Mouse (Mus musculus): ENCODE results near the gene Rbmxl2. TPM values are rescaled to one million over a fixed set of nuclear protein-coding genes. Genes with fewer than 3 reads are reported as not detected.

Gene Rbmxl2
- not detected in 2 replicates for polyA plus RNA-seq (2015; fragmentation: Nextera tagmentation; extraction: Ambion mirVana)

- no peak for DNase-seq (ENCODE audit: low spot score)
- Histone ChIP-seq H3K27ac (replicated peaks) (no peak within 1 kb of the TSS), H3K4me2 (replicated peaks; ENCODE audit: low read depth) (no peak within 1 kb of the TSS), H3K27me3 (ENCODE audit: control insufficient read depth, insufficient read depth, low read length) (peaks cover 5% of the 10 kb centered on the region; the same call in 1 of the 2 replicates), H3K36me3 (ENCODE audit: control insufficient read depth, insufficient read depth, low read length) (no peaks in the 10 kb centered on the region), H3K9me3 (ENCODE audit: control insufficient read depth, low read length) (peaks cover 4% of the 10 kb centered on the region; the same call in 1 of the 2 replicates), H3K4me1 (replicated peaks; ENCODE audit: control insufficient read depth, insufficient read depth) (no peaks in the 10 kb centered on the region), H3K9ac (ENCODE audit: low read length) (no peak within 1 kb of the TSS), H3K4me3 (ENCODE audit: low read depth, low read length) (peak within 1 kb of the TSS; percentile 10; the same call in 1 of the 2 replicates)
- ATAC-seq (ENCODE audit: low FRiP score, low TSS enrichment) = no peak
- 38% methylated on average over 69 of the region's 70 CpGs for WGBS
- TF ChIP-seq CTCF (IDR thresholded peaks at IDR 0.05; ENCODE audit: low read depth) (peak; percentile 30; the same call in 1 of the 2 replicates), EP300 (optimal IDR thresholded peaks at IDR 0.05) (no peak)
Observed at GRCm38 (mm10) chr7:107209204-107209860, at the start of gene Rbmxl2. Gene Rbmxl2, plus strand, starts transcription at chr7:107209445.

DNA sequence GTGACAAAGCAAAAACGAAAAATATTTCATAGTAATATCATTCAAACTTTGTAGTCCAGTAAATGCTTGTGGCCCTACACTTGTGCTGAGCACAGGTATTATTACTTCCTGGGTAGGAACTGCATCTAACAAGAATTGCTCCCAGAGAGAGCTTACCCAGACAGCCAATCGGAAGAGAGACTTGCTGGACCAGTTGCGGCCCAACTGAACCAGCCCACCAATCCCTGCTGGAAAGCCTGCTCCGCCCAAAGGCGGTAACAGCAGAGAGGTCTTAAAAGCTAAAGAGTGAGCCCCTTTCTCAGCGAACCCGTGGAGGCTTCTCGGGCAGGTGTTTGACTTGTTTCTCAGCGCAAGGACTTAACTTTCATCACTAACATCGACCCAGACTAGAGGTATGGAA lies 42.6 kb upstream of the Rbmxl2 start, which contains the start of gene Nlrp14:
Nlrp14 (plus strand) TSS at position 301 of the 400 bp plus-strand sequence.
- Histone ChIP-seq H3K9me3 (ENCODE audit: control insufficient read depth, low read length) (no peaks in the 10 kb centered on the region), H3K4me1 (replicated peaks; ENCODE audit: control insufficient read depth, insufficient read depth) (no peaks in the 10 kb centered on the region), H3K27ac (replicated peaks) (no peak within 1 kb of the TSS), H3K36me3 (ENCODE audit: control insufficient read depth, insufficient read depth, low read length) (no peaks in the 10 kb centered on the region), H3K4me2 (replicated peaks; ENCODE audit: low read depth) (no peak within 1 kb of the TSS), H3K27me3 (ENCODE audit: control insufficient read depth, insufficient read depth, low read length) (no peaks in the 10 kb centered on the region), H3K9ac (ENCODE audit: low read length) (no peak within 1 kb of the TSS), H3K4me3 (ENCODE audit: low read depth, low read length) (no peak within 1 kb of the TSS)
- DNase-seq (ENCODE audit: low spot score) (no peak), ATAC-seq (ENCODE audit: low FRiP score, low TSS enrichment) (no peak)
- TF ChIP-seq CTCF (IDR thresholded peaks at IDR 0.05; ENCODE audit: low read depth) = no peak
- no peak for TF ChIP-seq EP300 (optimal IDR thresholded peaks at IDR 0.05)
- WGBS = 80% methylated on average over 10 of the region's 10 CpGs

GRCm38 (mm10) chr7:107180406-107180805 lies 28.8 kb upstream of the Rbmxl2 start:
- Histone ChIP-seq H3K27me3 (ENCODE audit: control insufficient read depth, insufficient read depth, low read length) (no peaks in the 10 kb centered on the region), H3K9ac (ENCODE audit: low read length) (no peak overlapping the region), H3K9me3 (ENCODE audit: control insufficient read depth, low read length) (no peaks in the 10 kb centered on the region), H3K4me1 (replicated peaks; ENCODE audit: control insufficient read depth, insufficient read depth) (no peaks in the 10 kb centered on the region), H3K36me3 (ENCODE audit: control insufficient read depth, insufficient read depth, low read length) (no peaks in the 10 kb centered on the region), H3K4me3 (ENCODE audit: low read depth, low read length) (no peak overlapping the region), H3K4me2 (replicated peaks; ENCODE audit: low read depth) (no peak overlapping the region), H3K27ac (replicated peaks) (no peak overlapping the region)
- no peak for TF ChIP-seq EP300 (optimal IDR thresholded peaks at IDR 0.05)
- no peak for TF ChIP-seq CTCF (IDR thresholded peaks at IDR 0.05; ENCODE audit: low read depth)
- WGBS = 41% methylated on average over 2 of the region's 2 CpGs
- DNase-seq (ENCODE audit: low spot score) = no peak
- no peak for ATAC-seq (ENCODE audit: low FRiP score, low TSS enrichment)

DNA sequence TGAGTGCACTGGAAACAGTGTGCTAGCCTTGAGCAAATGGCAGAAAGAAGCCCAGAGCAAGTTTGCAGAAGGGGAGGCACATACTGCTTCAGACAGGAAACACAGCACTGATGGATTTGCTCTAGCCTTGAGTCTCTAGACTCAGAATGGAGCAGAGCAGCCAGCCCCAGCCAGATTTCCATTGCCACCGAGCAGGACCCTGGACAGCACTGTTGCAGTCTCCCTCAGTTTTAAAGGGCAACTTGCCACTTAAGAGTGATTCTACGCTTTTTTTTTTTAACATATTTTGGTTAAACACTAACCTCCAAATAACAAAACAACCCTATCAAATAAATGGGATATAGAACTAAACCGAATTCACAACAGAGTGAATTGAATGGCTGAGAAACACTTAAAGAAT lies 7.4 kb upstream of the Rbmxl2 start:
- Histone ChIP-seq H3K36me3 (ENCODE audit: control insufficient read depth, insufficient read depth, low read length) (no peaks in the 10 kb centered on the region), H3K4me1 (replicated peaks; ENCODE audit: control insufficient read depth, insufficient read depth) (no peaks in the 10 kb centered on the region), H3K4me3 (ENCODE audit: low read depth, low read length) (no peak overlapping the region), H3K9me3 (ENCODE audit: control insufficient read depth, low read length) (no peaks in the 10 kb centered on the region), H3K27ac (replicated peaks) (no peak overlapping the region), H3K4me2 (replicated peaks; ENCODE audit: low read depth) (no peak overlapping the region), H3K9ac (ENCODE audit: low read length) (no peak overlapping the region), H3K27me3 (ENCODE audit: control insufficient read depth, insufficient read depth, low read length) (no peaks in the 10 kb centered on the region)
- no peak for ATAC-seq (ENCODE audit: low FRiP score, low TSS enrichment)
- DNase-seq (ENCODE audit: low spot score) = no peak
- 33% methylated on average over 3 of the region's 3 CpGs for WGBS
- TF ChIP-seq EP300 (optimal IDR thresholded peaks at IDR 0.05) = no peak
- no peak for TF ChIP-seq CTCF (IDR thresholded peaks at IDR 0.05; ENCODE audit: low read depth)

DNA sequence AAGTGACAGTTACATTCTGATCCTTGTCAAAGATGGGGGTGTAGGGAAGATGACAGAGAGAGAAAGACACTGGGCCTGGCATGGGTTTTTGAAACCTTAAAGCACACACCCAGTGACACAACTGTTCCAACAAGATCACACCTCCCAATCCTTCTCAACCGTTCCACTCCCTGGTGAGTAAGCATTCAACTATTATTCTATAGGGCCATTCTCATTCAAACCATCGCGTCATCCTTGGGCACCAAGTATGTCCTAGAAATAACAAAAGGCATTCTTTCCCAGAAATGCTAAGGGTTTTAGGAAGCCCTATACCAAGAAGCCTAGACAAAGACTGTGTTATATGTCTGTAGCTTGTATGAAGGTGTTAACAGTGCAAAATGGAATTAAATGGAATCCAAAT lies 1.4 kb upstream of the Rbmxl2 start:
- Histone ChIP-seq H3K27ac (replicated peaks) (no peak overlapping the region), H3K9me3 (ENCODE audit: control insufficient read depth, low read length) (peaks cover 4% of the 10 kb centered on the region; the same call in 1 of the 2 replicates), H3K4me2 (replicated peaks; ENCODE audit: low read depth) (no peak overlapping the region), H3K27me3 (ENCODE audit: control insufficient read depth, insufficient read depth, low read length) (peaks cover 5% of the 10 kb centered on the region; the same call in 1 of the 2 replicates), H3K4me3 (ENCODE audit: low read depth, low read length) (no peak overlapping the region), H3K9ac (ENCODE audit: low read length) (no peak overlapping the region), H3K4me1 (replicated peaks; ENCODE audit: control insufficient read depth, insufficient read depth) (no peaks in the 10 kb centered on the region), H3K36me3 (ENCODE audit: control insufficient read depth, insufficient read depth, low read length) (no peaks in the 10 kb centered on the region)
- DNase-seq (ENCODE audit: low spot score) (no peak), ATAC-seq (ENCODE audit: low FRiP score, low TSS enrichment) (no peak)
- TF ChIP-seq EP300 (optimal IDR thresholded peaks at IDR 0.05) (no peak), CTCF (IDR thresholded peaks at IDR 0.05; ENCODE audit: low read depth) (no peak)
- WGBS = 88% methylated on average over 3 of the region's 3 CpGs

DNA sequence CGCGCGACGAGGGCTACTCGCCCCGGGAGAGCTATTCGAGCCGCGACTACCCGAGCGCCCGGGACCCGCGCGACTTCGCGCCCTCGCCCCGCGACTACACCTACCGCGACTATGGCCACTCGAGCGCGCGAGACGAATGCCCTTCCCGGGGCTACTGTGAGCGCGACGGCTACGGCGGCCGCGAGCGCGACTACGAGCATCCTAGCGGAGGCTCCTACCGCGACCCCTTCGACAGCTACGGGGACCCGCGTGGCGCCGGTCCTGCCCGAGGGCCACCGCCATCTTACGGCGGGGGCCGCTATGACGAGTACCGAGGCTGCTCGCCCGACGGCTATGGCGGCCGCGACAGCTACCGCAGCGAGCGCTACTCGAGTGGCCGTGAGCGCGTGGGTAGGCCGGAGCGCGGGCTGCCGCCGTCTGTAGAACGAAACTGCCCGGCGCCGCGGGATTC lies 906 bp downstream of the Rbmxl2 start:
- peaks cover 5% of the 10 kb centered on the region; the same call in 1 of the 2 replicates for H3K27me3 ChIP-seq (ENCODE audit: control insufficient read depth, insufficient read depth, low read length)
- no peak overlapping the region for H3K9ac ChIP-seq (ENCODE audit: low read length)
- ATAC-seq (ENCODE audit: low FRiP score, low TSS enrichment) (0 out of 2 replicates have a peak, but pooled peaks have one; percentile 40), DNase-seq (ENCODE audit: low spot score) (no peak)
- no peak overlapping the region for H3K27ac ChIP-seq (replicated peaks)
- TF ChIP-seq CTCF (IDR thresholded peaks at IDR 0.05; ENCODE audit: low read depth) (no peak), EP300 (optimal IDR thresholded peaks at IDR 0.05) (no peak)
- WGBS = 33% methylated on average over 55 of the region's 77 CpGs
- peak overlapping the region; percentile 10; the same call in 1 of the 2 replicates for H3K4me3 ChIP-seq (ENCODE audit: low read depth, low read length)
- no peaks in the 10 kb centered on the region for H3K4me1 ChIP-seq (replicated peaks; ENCODE audit: control insufficient read depth, insufficient read depth)
- no peak overlapping the region for H3K4me2 ChIP-seq (replicated peaks; ENCODE audit: low read depth)
- peaks cover 4% of the 10 kb centered on the region; the same call in 1 of the 2 replicates for H3K9me3 ChIP-seq (ENCODE audit: control insufficient read depth, low read length)
- H3K36me3 ChIP-seq (ENCODE audit: control insufficient read depth, insufficient read depth, low read length) = no peaks in the 10 kb centered on the region

All from stomach, postnatal 0 days (tissue).